Mouse (Mus musculus) layer of hippocampus, postnatal 14 days (tissue): Measurements from ENCODE around the gene Pank2. TPM values are rescaled to one million over a fixed set of nuclear protein-coding genes. Genes with fewer than 3 reads are reported as not detected.
"Not testable (repeated sequence)": the region's sequence is repeated elsewhere in the genome, so short reads cannot be mapped to it uniquely, and the experiment has no call there.

Source experiments
- DNase-seq, 2 experiments: peaks; one replicate each; pipeline ENCODE4 v3.0.0; 2021 to 2022; ENCODE audit warnings: low spot score in 2 of 2, mixed read lengths in 1 of 2
- long read RNA-seq, 2 experiments: library from polyadenylated mRNA; stranded (forward); transcript quantifications; one replicate each; pipeline ENCODE4 v2.0.0; 2021
- total RNA-seq, 2 experiments: library from RNA; stranded (reverse); gene quantifications; 2 replicates each; pipeline ENCODE4 v1.2.3; 2021

Pank2 gene
- total RNA-seq = 10 to 100 TPM; 58.3 to 60.1 TPM
- long read RNA-seq, experiment 1, full-length matches to known transcripts = 36 of 64 reads
- long read RNA-seq, experiment 1, partial matches to known transcripts = 1 of 64 reads
- long read RNA-seq, experiment 1, other reads (novel, unspliced or antisense) = 27 of 64 reads
- long read RNA-seq, experiment 2, full-length matches to known transcripts = 39 of 66 reads
- long read RNA-seq, experiment 2, partial matches to known transcripts = 4 of 66 reads
- long read RNA-seq, experiment 2, other reads (novel, unspliced or antisense) = 23 of 66 reads

DNA sequence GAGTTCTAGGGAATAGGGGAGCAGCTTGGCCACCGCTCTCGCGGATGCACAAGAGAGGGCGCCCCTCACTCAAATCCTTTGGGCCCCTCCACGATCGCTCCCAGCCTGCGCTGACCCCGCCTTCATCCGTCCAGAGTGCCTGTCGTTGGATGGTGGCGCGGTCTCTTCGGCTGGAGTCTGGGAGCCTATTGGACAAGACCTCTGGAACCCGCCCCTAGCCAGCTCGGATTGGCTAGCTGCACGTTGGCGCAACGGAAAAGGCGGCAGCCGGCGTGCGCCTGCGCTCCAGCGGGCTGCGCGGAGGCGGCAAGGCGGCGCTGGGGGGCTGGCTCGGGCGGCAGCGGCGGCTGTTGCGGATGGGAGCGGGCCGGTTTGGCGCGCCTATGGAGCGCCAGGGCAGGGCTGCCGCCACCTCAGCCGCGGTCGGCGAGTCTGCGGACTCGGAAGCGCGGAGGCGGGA is at the start of gene Pank2:
Gene Pank2 (plus strand): TSS at position 283 of the 460 bp plus-strand sequence.
- DNase-seq = peak; percentile 98 to 99

DNA sequence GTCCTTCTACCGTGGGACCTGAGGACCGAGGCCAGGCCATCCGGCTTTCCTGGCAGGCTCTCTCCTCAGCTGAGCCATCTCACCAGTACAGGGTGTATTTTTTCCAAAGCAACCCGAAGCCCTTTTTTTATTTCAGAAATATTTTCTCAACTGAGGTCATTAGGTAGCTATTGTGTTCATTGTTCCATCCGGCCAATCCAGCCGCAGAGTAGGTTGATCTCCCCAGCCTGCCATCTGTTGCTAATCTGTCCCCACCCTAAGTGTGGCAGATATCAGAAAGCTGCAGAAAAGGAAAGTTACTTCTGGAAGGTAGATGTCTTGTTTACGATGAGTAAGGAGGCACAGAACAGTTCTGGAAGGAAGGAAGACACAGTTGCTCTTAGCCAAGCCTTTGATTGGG is 48.5 kb upstream of the Pank2 start:
- DNase-seq = no peak

GRCm38 (mm10) chr2:131215941-131216858 is 46.1 kb upstream of the Pank2 start:
- DNase-seq = no peak

DNA sequence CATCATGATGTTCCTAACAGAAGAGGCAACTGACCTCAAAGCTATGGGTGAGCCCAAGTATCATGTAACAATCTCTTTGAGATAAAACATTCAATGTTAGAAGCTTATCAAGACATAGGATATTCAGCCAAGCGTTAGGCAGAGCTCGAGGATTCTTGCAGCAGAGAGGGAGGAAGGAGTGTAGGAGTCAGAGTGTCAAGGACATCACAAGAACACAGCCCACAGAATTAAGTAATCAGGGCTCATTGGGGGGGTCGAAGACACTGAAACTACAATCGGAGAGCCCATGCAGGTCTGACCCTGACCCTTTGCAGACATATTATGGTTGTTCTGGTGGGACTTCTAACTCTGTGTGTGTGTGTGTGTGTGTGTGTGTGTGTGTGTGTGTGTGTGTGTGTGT is 42.3 kb upstream of the Pank2 start:
- no peak for DNase-seq

- DNase-seq = no peak
Measured at GRCm38 (mm10) chr2:131221853-131222515, 40.3 kb upstream of the Pank2 start.

GRCm38 (mm10) chr2:131222562-131222961 is 39.7 kb upstream of the Pank2 start:
- no peak for DNase-seq

- DNase-seq = no peak
Measured at GRCm38 (mm10) chr2:131223569-131223968, 38.7 kb upstream of the Pank2 start.

DNA sequence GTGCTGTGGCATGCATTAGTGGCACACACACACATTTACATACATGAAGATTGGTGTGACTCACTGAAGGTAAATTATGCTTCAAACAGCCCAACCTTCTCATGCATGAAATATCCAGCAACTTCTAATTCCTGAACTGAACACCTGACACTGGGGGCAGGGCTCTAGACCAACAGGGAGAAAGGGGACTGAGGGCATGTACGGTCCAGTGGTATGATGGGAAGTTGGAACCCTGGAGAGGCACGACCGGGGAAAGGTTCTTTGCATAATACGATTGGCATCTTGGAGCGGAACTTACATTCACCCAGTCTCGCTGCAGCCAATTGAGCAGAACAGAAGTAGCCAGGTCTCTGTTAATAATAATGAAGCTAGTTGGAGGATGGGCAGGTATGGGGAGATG is 37.1 kb upstream of the Pank2 start:
- no peak for DNase-seq

DNA sequence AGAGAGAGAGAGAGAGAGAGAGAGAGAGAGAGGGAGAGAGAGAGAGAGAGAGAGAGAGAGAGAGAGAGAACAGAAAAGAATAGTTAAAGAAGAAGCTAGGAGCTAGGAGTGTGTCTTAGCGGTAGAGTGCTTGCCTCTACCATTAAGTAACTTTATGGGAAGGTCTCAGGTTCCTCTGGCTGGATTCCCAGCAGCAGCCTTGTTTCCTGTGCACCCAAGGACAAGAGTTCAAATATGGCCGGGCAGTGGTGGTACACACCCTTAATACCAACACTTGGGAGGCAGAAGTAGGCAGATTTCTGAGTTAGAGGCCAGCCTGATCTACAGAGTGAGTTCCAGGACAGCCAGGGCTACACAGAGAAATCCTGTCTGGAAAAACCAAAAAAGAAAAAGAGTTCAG is 35.6 kb upstream of the Pank2 start:
- not testable (repeated sequence) for DNase-seq

DNA sequence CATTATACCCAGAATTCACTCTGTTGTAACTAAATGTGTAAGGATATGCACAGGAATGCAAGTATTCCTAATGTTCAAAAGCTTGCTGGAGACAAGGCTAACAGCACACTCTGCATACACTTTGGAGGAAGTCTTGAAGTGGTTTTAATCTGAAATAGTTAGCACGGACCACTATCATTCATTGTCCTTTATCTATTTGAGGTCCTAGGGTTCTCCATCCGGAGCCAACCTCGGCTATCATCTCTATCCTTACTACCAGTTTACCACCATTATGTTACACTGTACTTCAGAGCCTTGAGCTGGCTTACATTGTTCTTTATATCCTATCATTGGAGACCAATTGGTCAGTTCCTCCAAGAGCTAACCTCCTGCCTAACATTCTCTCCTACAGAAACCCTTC is 35.1 kb upstream of the Pank2 start:
- no peak for DNase-seq

GRCm38 (mm10) chr2:131232558-131232957 is 29.7 kb upstream of the Pank2 start:
- no peak for DNase-seq

GRCm38 (mm10) chr2:131233307-131234126 is 28.8 kb upstream of the Pank2 start, which contains the start of gene Mavs:
Mavs (plus strand) TSS chr2:131234063.
- peak; percentile 88 to 96 for DNase-seq

DNA sequence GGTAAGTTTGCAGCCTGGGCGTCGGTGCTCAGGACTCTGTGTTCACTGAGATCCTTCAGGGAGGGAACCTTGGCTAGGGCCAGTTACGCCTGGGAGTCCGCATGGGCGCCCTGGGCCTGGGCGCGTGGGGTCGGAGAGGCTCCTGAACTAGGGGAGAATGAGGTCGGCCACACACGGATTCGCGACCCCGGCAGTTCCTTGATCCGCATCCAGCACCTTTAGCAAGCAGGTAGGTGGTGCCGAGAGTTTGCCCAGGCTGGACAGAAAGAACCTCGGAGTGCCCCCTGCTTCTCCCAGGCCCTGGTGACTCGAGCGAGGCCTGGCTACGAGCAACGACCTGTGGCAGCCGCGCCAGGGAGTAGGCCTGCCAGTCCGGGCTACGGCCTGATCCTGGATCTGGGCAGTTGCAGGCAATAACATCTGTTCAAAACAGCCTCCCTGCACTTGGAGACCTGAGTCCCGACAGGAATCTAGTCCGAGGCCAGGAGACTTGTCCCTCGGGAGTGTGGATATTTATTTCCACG is 28.1 kb upstream of the Pank2 start:
- no peak for DNase-seq

GRCm38 (mm10) chr2:131234970-131235635 is 27.2 kb upstream of the Pank2 start:
- no peak for DNase-seq

GRCm38 (mm10) chr2:131242180-131242579 is 20.1 kb upstream of the Pank2 start:
- DNase-seq = no peak

DNA sequence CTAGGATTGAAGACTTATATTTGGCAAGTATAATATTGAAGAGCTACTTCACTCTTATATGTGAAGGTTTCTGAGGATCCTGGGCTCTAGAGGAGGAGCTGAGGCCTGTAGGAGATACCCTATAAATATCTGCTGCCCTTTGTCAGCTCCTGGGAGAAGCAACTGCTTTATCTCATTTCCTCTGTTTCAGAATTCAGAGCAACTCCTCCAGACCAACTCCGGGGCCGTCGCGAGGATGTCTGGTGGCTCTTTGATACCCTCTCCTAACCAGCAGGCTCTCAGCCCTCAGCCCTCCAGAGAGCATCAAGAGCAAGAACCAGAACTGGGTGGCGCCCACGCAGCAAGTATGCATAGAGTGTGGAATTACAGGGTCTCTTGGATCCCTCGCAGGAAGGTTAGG is 19.4 kb upstream of the Pank2 start:
- no peak for DNase-seq

DNA sequence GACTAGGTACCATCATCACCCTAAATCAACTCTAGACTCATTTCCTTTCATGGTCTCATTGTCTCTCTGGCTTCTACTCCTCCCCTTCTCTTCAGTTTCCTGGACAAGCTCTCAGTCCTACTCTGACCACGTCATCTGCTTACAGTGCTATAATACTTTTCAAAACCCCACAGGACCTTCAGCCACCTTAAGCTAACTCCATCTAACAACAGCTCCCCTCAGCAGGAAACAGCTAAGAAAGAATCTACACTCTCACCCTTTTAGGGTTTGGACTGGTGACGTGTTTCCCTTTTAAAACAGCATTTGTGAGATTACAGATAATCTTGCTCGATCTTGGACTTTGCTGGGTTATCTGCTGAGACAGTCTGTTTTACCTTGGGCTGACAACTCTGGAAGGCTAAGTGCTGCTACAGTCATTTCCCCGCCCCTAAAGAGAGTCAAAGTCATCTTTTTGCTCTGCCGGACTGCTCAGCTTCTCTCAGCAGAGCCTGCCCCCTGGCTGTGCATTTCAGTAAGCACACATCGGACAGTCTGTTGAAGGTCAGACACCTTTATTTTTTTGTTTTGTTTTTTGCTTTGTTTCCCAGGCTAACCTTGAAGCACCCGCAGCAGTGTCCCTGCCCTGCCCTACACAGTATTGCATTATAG is 8.5 kb upstream of the Pank2 start:
- peak in 1 of 2 experiments; percentile 32 for DNase-seq

DNA sequence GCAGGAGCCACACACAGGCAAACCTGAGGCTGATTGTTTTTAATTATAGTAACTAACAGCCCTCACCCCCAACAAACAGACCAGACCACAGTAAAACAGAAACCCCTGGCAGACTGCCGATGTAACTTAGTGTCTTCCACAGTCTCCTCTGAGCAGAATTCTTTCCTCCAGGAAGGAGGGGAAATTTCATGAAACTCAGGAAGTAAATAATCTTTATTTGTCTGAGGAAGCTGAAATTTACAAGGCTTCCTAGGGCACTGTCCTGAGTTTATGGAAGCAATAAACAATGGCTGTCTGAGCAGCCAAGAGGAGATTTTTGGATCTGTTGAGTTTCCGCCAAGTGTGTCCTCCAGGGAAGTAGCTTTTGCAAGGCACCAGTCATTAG is 8.0 kb upstream of the Pank2 start:
- DNase-seq = no peak

DNA sequence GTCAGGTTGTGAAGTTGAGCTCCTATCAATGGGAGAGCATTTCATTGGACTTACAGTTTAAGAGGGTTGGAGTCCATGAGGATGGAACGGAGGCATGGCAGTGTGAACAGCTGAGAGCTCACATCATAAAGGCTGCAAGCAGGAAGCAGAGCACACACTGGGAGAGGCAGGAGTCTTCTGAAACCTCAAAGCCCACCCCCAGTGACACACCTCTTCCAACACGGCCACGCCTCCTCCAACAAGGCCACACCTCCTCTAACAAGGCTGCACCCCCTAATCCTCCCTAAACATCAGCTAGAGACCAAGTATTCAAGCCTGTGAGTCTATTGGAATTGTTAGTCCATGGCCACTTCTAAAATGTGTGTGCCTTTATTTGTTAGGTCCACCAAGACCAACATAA is 6.6 kb upstream of the Pank2 start:
- DNase-seq = no peak
